Mouse (Mus musculus): ENCODE results near the gene P4ha2. TPM values are rescaled to one million over a fixed set of nuclear protein-coding genes. Genes with fewer than 3 reads are reported as not detected.
"Not testable (repeated sequence)": the region's sequence is repeated elsewhere in the genome, so short reads cannot be mapped to it uniquely, and the experiment has no call there.

Gene P4ha2
- polyA plus RNA-seq, 1 experiment from 2014 or later, result 5.6 TPM

DNA sequence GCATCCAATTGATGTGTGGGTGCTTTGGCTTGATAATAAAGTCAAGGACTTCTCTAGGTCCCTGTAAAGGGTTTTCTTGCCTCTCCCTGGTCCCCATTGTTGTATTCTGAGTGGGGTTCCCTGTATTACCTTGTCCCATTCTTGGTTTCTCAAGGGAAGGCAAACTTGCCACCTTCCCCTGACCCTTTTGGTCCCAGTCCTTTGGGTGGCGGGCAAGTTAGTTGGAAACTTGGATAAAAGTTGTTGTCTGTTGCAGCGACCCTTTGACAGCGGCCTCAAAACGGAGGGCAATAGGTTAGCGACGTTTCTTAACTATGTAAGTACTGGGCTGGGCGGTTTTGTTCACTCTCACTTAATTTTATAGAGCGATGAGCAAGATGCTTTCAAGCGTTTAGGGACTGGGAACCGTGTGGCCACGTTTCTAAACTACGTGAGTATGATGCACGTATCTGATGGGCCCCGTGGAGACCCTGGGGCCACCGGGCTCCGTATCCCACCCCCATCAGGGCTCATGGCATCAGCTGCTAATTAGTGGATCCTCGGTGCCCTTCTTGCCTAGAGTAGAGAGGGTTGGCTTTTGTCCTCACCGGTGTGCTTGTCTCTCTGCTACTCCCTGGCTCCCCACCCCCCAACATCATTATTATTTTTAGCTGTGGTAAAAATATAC, 26.2 kb downstream of the P4ha2 start:
- H3K9me3 ChIP-seq (replicated peaks), result no peaks in the 10 kb centered on the region
- H3K27me3 ChIP-seq, result no peaks in the 10 kb centered on the region
- no peak for ATAC-seq
- H3K4me2 ChIP-seq, result no peak overlapping the region
- no peak overlapping the region for H3K4me3 ChIP-seq
- no peaks in the 10 kb centered on the region for H3K36me3 ChIP-seq (ENCODE audit: poor library complexity, severe bottlenecking)
- peaks cover 24% of the 10 kb centered on the region for H3K4me1 ChIP-seq
- 80% methylated on average over 18 of the region's 18 CpGs for WGBS
- H3K9ac ChIP-seq, result no peak overlapping the region
- H3K27ac ChIP-seq, result no peak overlapping the region; the same call in 1 of the 2 replicates

GRCm38 (mm10) chr11:54126654-54127374, 26.9 kb downstream of the P4ha2 start:
- Histone ChIP-seq H3K9me3 (replicated peaks) (no peaks in the 10 kb centered on the region), H3K9ac (no peak overlapping the region), H3K4me1 (peaks cover 24% of the 10 kb centered on the region), H3K27me3 (no peaks in the 10 kb centered on the region), H3K4me3 (no peak overlapping the region), H3K36me3 (ENCODE audit: poor library complexity, severe bottlenecking) (no peaks in the 10 kb centered on the region), H3K27ac (no peak overlapping the region), H3K4me2 (no peak overlapping the region)
- 40% methylated on average over 15 of the region's 15 CpGs for WGBS
- peak; percentile 53 for ATAC-seq

DNA sequence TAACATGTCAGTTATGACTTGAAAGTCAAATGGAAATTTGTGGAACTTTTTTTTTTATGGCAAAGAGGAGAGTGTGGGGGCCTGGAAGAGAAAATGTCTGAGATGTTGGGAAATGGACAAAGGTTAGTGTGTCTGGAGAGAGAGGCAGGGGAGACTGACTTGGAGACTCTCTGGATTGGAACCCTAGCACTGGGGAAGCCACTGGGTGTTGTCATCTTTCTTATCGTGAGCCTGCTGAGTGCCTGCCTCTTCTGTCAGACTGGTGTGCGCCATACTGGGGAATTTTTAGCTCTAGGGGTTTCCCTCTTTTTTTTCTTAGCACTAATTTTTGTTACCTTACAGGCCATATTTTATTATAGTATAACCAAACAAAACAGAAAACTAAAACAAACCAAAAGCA, 27.5 kb downstream of the P4ha2 start:
- Histone ChIP-seq H3K4me2 (no peak overlapping the region), H3K4me3 (no peak overlapping the region), H3K4me1 (peaks cover 20% of the 10 kb centered on the region), H3K27ac (no peak overlapping the region), H3K27me3 (no peaks in the 10 kb centered on the region), H3K36me3 (ENCODE audit: poor library complexity, severe bottlenecking) (no peaks in the 10 kb centered on the region), H3K9ac (no peak overlapping the region), H3K9me3 (replicated peaks) (no peaks in the 10 kb centered on the region)
- WGBS, result 78% methylated on average over 2 of the region's 2 CpGs
- no peak for ATAC-seq

GRCm38 (mm10) chr11:54129955-54130354, 30.1 kb downstream of the P4ha2 start:
- WGBS, result 93% methylated on average over 8 of the region's 8 CpGs
- no peaks in the 10 kb centered on the region for H3K36me3 ChIP-seq (ENCODE audit: poor library complexity, severe bottlenecking)
- H3K9me3 ChIP-seq (replicated peaks), result no peaks in the 10 kb centered on the region
- H3K27me3 ChIP-seq, result no peaks in the 10 kb centered on the region
- H3K4me3 ChIP-seq, result no peak overlapping the region
- no peak overlapping the region for H3K9ac ChIP-seq
- H3K4me1 ChIP-seq, result peaks cover 16% of the 10 kb centered on the region
- H3K4me2 ChIP-seq, result no peak overlapping the region
- ATAC-seq, result no peak
- no peak overlapping the region for H3K27ac ChIP-seq

GRCm38 (mm10) chr11:54130721-54131120, 30.8 kb downstream of the P4ha2 start:
- ATAC-seq, result no peak
- no peak overlapping the region for H3K27ac ChIP-seq
- H3K27me3 ChIP-seq, result no peaks in the 10 kb centered on the region
- H3K4me2 ChIP-seq, result no peak overlapping the region
- H3K9me3 ChIP-seq (replicated peaks), result no peaks in the 10 kb centered on the region
- no peak overlapping the region for H3K9ac ChIP-seq
- WGBS, result 87% methylated on average over 6 of the region's 6 CpGs
- no peaks in the 10 kb centered on the region for H3K36me3 ChIP-seq (ENCODE audit: poor library complexity, severe bottlenecking)
- no peak overlapping the region for H3K4me3 ChIP-seq
- H3K4me1 ChIP-seq, result peaks cover 16% of the 10 kb centered on the region

- WGBS, result 90% methylated on average over 10 of the region's 10 CpGs
- no peak overlapping the region for H3K9ac ChIP-seq
- H3K9me3 ChIP-seq (replicated peaks), result no peaks in the 10 kb centered on the region
- H3K4me1 ChIP-seq, result peaks cover 2% of the 10 kb centered on the region
- ATAC-seq, result no peak
- H3K4me2 ChIP-seq, result no peak overlapping the region
- no peaks in the 10 kb centered on the region for H3K36me3 ChIP-seq (ENCODE audit: poor library complexity, severe bottlenecking)
- H3K27me3 ChIP-seq, result no peaks in the 10 kb centered on the region
- H3K27ac ChIP-seq, result no peak overlapping the region
- no peak overlapping the region for H3K4me3 ChIP-seq
Measured at GRCm38 (mm10) chr11:54132290-54132689, 32.4 kb downstream of the P4ha2 start.

GRCm38 (mm10) chr11:54134905-54135304, 35.0 kb downstream of the P4ha2 start:
- no peak overlapping the region for H3K9ac ChIP-seq
- H3K9me3 ChIP-seq (replicated peaks), result no peaks in the 10 kb centered on the region
- no peaks in the 10 kb centered on the region for H3K27me3 ChIP-seq
- H3K36me3 ChIP-seq (ENCODE audit: poor library complexity, severe bottlenecking), result no peaks in the 10 kb centered on the region
- H3K27ac ChIP-seq, result no peak overlapping the region
- ATAC-seq, result no peak
- no peak overlapping the region for H3K4me3 ChIP-seq
- H3K4me1 ChIP-seq, result no peaks in the 10 kb centered on the region
- WGBS, result 78% methylated on average over 6 of the region's 6 CpGs
- no peak overlapping the region for H3K4me2 ChIP-seq

DNA sequence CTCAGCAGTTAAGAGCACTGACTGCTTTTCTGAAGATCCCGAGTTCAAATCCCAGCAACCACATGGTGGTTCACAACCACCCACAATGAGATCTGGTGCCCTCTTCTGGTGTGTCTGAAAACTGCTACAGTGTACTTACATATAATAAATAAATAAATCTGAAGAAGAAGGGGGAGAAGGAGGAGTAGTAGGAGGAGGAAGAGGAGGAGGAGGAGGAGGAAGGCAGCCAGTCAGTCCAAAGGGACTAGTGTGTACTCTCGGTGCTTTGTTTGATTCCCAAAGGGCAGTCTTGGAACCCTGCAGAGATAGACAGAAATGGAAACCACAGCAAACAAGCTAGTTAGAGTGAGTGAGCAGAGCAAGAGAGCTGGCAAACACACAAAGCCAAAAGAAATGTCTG, 40.3 kb downstream of the P4ha2 start:
- H3K4me3 ChIP-seq; H3K27ac ChIP-seq; H3K4me2 ChIP-seq; H3K36me3 ChIP-seq (ENCODE audit: poor library complexity, severe bottlenecking); H3K4me1 ChIP-seq; ATAC-seq; H3K9me3 ChIP-seq (replicated peaks); H3K9ac ChIP-seq; H3K27me3 ChIP-seq: not testable (repeated sequence)
- WGBS, result 38% methylated on average over 2 of the region's 2 CpGs

DNA sequence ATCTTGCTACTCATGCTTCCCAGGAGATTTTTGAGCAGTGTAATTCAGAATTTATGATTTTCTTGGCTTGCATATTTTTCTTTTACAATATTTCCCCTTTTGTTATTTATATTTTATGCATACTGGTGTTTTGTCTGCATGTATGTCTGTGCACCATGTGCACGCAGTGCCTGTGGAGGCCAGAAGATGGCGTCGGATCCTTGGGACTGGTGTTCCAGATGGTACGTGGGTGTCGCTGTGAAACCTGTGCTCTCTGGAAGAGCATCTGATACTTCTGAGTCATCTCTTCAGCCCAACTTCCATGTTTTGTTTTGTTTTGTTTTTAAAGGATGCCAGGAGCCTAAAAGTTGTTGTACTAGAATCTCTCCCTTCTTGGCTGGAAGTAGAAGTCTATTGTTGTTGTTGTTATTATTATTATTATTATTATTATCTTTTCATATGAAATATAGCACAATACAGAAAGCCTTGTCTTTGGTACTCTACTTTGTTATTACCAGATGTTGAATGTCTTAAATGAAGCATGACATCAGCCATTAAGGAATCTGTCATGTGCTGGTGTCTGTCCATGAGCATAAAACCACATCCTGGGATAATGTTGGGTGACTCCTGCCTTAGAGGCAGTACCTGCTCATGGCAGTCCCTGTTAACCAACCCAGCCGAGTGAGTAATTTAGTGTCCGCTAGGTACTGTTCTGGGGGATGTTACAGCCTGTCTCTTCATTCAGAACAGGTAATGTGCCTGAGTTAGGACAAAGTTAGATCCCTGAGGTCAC, 41.5 kb downstream of the P4ha2 start:
- no peaks in the 10 kb centered on the region for H3K9me3 ChIP-seq (replicated peaks)
- 94% methylated on average over 7 of the region's 7 CpGs for WGBS
- ATAC-seq, result no peak

DNA sequence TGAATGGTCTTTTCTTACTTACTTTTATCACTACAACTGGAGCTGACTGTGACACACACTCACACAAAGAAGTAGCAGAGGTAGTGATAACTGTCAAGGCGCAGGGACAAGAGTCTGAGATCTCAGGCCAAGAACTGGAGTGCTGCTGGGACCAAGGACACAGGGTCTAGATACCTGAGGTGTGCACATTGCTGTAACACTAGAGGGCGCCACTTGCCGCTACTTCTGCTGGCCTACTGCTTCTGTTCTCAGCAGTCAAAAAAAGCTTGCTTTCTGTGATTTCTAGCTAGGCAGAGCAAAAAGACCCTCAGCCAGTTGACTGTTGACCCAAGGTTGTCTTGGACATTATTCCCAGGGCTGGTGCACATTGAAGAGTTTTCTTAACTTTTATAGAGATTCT, 45.0 kb downstream of the P4ha2 start:
- Histone ChIP-seq H3K27ac (no peak overlapping the region), H3K27me3 (no peaks in the 10 kb centered on the region), H3K9ac (no peak overlapping the region), H3K4me3 (no peak overlapping the region), H3K4me2 (no peak overlapping the region), H3K9me3 (replicated peaks) (no peaks in the 10 kb centered on the region), H3K4me1 (no peaks in the 10 kb centered on the region), H3K36me3 (ENCODE audit: poor library complexity, severe bottlenecking) (no peaks in the 10 kb centered on the region)
- WGBS, result 30% methylated on average over 3 of the region's 3 CpGs
- ATAC-seq, result no peak

More for the DNA sequence above, 41.5 kb downstream of the P4ha2 start:
- H3K4me2 ChIP-seq, result no peak overlapping the region
- H3K27ac ChIP-seq, result no peak overlapping the region
- no peaks in the 10 kb centered on the region for H3K27me3 ChIP-seq
- no peaks in the 10 kb centered on the region for H3K4me1 ChIP-seq
- H3K36me3 ChIP-seq (ENCODE audit: poor library complexity, severe bottlenecking), result no peaks in the 10 kb centered on the region
- no peak overlapping the region for H3K4me3 ChIP-seq
- no peak overlapping the region for H3K9ac ChIP-seq

GRCm38 (mm10) chr11:54145990-54146389, 46.1 kb downstream of the P4ha2 start:
- no peaks in the 10 kb centered on the region for H3K27me3 ChIP-seq

DNA sequence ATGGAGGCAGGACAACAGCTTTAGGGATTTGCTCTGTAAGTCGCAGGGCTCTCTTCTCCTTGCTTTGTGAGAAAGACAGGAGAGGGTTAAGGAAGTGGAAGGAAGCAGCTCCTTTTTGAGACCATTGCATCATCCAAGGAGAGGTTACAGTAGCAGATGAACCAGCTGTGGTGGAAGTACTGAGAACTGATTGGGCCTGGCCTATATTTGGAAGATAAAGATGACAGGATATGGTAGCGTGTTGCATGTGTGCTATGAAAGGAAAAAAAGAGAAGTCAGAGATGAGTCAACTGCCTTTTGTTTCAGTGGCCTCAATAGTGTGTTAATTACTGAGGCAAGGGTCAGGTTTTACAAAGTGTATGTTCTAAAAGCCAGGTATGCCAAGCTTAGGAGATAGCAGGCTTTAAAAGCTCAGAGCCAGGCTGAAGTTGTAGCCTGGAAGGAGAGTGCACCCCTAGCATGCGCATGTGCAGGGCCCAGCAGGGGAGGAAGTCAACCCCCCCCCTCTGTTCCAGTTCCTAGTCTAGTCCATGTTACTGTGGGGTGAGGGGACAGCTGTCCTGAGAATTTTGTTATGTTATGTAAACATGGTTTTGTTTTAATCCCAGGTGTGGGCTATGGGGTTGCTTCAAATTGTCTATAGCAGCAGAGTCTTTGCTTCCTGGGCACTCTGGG, 50.0 kb downstream of the P4ha2 start:
- H3K9me3 ChIP-seq (replicated peaks), result no peaks in the 10 kb centered on the region
- no peak overlapping the region for H3K9ac ChIP-seq
- H3K4me2 ChIP-seq, result no peak overlapping the region
- H3K4me1 ChIP-seq, result no peaks in the 10 kb centered on the region
- H3K4me3 ChIP-seq, result no peak overlapping the region
- H3K27ac ChIP-seq, result no peak overlapping the region
- 89% methylated on average over 3 of the region's 3 CpGs for WGBS
- ATAC-seq, result no peak
- no peaks in the 10 kb centered on the region for H3K36me3 ChIP-seq (ENCODE audit: poor library complexity, severe bottlenecking)
- no peaks in the 10 kb centered on the region for H3K27me3 ChIP-seq

More at GRCm38 (mm10) chr11:54145990-54146389, 46.1 kb downstream of the P4ha2 start:
- ATAC-seq, result no peak
- no peak overlapping the region for H3K4me2 ChIP-seq
- no peak overlapping the region for H3K9ac ChIP-seq
- H3K4me1 ChIP-seq, result no peaks in the 10 kb centered on the region
- no peak overlapping the region for H3K27ac ChIP-seq
- no peaks in the 10 kb centered on the region for H3K36me3 ChIP-seq (ENCODE audit: poor library complexity, severe bottlenecking)
- H3K9me3 ChIP-seq (replicated peaks), result no peaks in the 10 kb centered on the region
- whole genome bisulfite sequencing, result 76% methylated on average over 6 of the region's 6 CpGs
- no peak overlapping the region for H3K4me3 ChIP-seq
